Mouse (Mus musculus): ENCODE results near the gene Mthfs. TPM values are rescaled to one million over a fixed set of nuclear protein-coding genes. Genes with fewer than 3 reads are reported as not detected.

The Mthfs gene
- polyA plus RNA-seq, 1 experiment = 3.5 TPM

GRCm38 (mm10) chr9:89308357-89309194 is 98.1 kb downstream of the Mthfs start:
- no peak for TF ChIP-seq POLR2A (IDR thresholded peaks at IDR 0.05; ENCODE audit: control insufficient read depth, low read depth, low read length)
- no peak for TF ChIP-seq CTCF (IDR thresholded peaks at IDR 0.05; ENCODE audit: control insufficient read depth, insufficient read depth, insufficient replicate concordance, low read depth, low read length)
- Histone ChIP-seq H3K4me1 (ENCODE audit: control insufficient read depth, insufficient read depth, low read length) (no peaks in the 10 kb centered on the region), H3K4me3 (ENCODE audit: control insufficient read depth, low read depth, low read length) (no peak overlapping the region), H3K36me3 (ENCODE audit: control insufficient read depth, insufficient read depth, low read length) (no peaks in the 10 kb centered on the region), H3K27ac (ENCODE audit: control insufficient read depth, insufficient read depth, low read depth, low read length) (no peak overlapping the region), H3K27me3 (ENCODE audit: control insufficient read depth, insufficient read depth, low read length) (no peaks in the 10 kb centered on the region)

GRCm38 (mm10) chr9:89309195-89309535 is 98.7 kb downstream of the Mthfs start:
- H3K4me1 ChIP-seq (ENCODE audit: control insufficient read depth, insufficient read depth, low read length) = no peaks in the 10 kb centered on the region
- no peaks in the 10 kb centered on the region for H3K36me3 ChIP-seq (ENCODE audit: control insufficient read depth, insufficient read depth, low read length)
- no peak overlapping the region for H3K4me3 ChIP-seq (ENCODE audit: control insufficient read depth, low read depth, low read length)
- H3K27ac ChIP-seq (ENCODE audit: control insufficient read depth, insufficient read depth, low read depth, low read length) = no peak overlapping the region
- TF ChIP-seq POLR2A (IDR thresholded peaks at IDR 0.05; ENCODE audit: control insufficient read depth, low read depth, low read length) = no peak
- TF ChIP-seq CTCF (IDR thresholded peaks at IDR 0.05; ENCODE audit: control insufficient read depth, insufficient read depth, insufficient replicate concordance, low read depth, low read length) = no peak
- H3K27me3 ChIP-seq (ENCODE audit: control insufficient read depth, insufficient read depth, low read length) = no peaks in the 10 kb centered on the region

- H3K27me3 ChIP-seq (ENCODE audit: control insufficient read depth, insufficient read depth, low read length) = no peaks in the 10 kb centered on the region
- TF ChIP-seq CTCF (IDR thresholded peaks at IDR 0.05; ENCODE audit: control insufficient read depth, insufficient read depth, insufficient replicate concordance, low read depth, low read length) = no peak
- no peak for TF ChIP-seq POLR2A (IDR thresholded peaks at IDR 0.05; ENCODE audit: control insufficient read depth, low read depth, low read length)
- H3K27ac ChIP-seq (ENCODE audit: control insufficient read depth, insufficient read depth, low read depth, low read length) = no peak overlapping the region
- no peaks in the 10 kb centered on the region for H3K4me1 ChIP-seq (ENCODE audit: control insufficient read depth, insufficient read depth, low read length)
- H3K4me3 ChIP-seq (ENCODE audit: control insufficient read depth, low read depth, low read length) = no peak overlapping the region
- H3K36me3 ChIP-seq (ENCODE audit: control insufficient read depth, insufficient read depth, low read length) = no peaks in the 10 kb centered on the region
Observed at GRCm38 (mm10) chr9:89311649-89312048, 101.2 kb downstream of the Mthfs start.

- no peaks in the 10 kb centered on the region for H3K4me1 ChIP-seq (ENCODE audit: control insufficient read depth, insufficient read depth, low read length)
- TF ChIP-seq CTCF (IDR thresholded peaks at IDR 0.05; ENCODE audit: control insufficient read depth, insufficient read depth, insufficient replicate concordance, low read depth, low read length) (no peak), POLR2A (IDR thresholded peaks at IDR 0.05; ENCODE audit: control insufficient read depth, low read depth, low read length) (no peak)
- no peak overlapping the region for H3K4me3 ChIP-seq (ENCODE audit: control insufficient read depth, low read depth, low read length)
- no peaks in the 10 kb centered on the region for H3K36me3 ChIP-seq (ENCODE audit: control insufficient read depth, insufficient read depth, low read length)
- no peak overlapping the region for H3K27ac ChIP-seq (ENCODE audit: control insufficient read depth, insufficient read depth, low read depth, low read length)
- H3K27me3 ChIP-seq (ENCODE audit: control insufficient read depth, insufficient read depth, low read length) = no peaks in the 10 kb centered on the region
Observed at GRCm38 (mm10) chr9:89373731-89374130, 163.3 kb downstream of the Mthfs start.

GRCm38 (mm10) chr9:89374650-89375049 is 164.2 kb downstream of the Mthfs start:
- H3K36me3 ChIP-seq (ENCODE audit: control insufficient read depth, insufficient read depth, low read length) = no peaks in the 10 kb centered on the region
- no peak for TF ChIP-seq CTCF (IDR thresholded peaks at IDR 0.05; ENCODE audit: control insufficient read depth, insufficient read depth, insufficient replicate concordance, low read depth, low read length)
- no peak for TF ChIP-seq POLR2A (IDR thresholded peaks at IDR 0.05; ENCODE audit: control insufficient read depth, low read depth, low read length)
- no peak overlapping the region for H3K4me3 ChIP-seq (ENCODE audit: control insufficient read depth, low read depth, low read length)
- no peaks in the 10 kb centered on the region for H3K4me1 ChIP-seq (ENCODE audit: control insufficient read depth, insufficient read depth, low read length)
- no peak overlapping the region for H3K27ac ChIP-seq (ENCODE audit: control insufficient read depth, insufficient read depth, low read depth, low read length)
- no peaks in the 10 kb centered on the region for H3K27me3 ChIP-seq (ENCODE audit: control insufficient read depth, insufficient read depth, low read length)

GRCm38 (mm10) chr9:89403031-89403430 is 192.6 kb downstream of the Mthfs start:
- Histone ChIP-seq H3K4me1 (ENCODE audit: control insufficient read depth, insufficient read depth, low read length) (no peaks in the 10 kb centered on the region), H3K4me3 (ENCODE audit: control insufficient read depth, low read depth, low read length) (no peak overlapping the region), H3K27ac (ENCODE audit: control insufficient read depth, insufficient read depth, low read depth, low read length) (no peak overlapping the region), H3K27me3 (ENCODE audit: control insufficient read depth, insufficient read depth, low read length) (no peaks in the 10 kb centered on the region), H3K36me3 (ENCODE audit: control insufficient read depth, insufficient read depth, low read length) (no peaks in the 10 kb centered on the region)
- TF ChIP-seq CTCF (IDR thresholded peaks at IDR 0.05; ENCODE audit: control insufficient read depth, insufficient read depth, insufficient replicate concordance, low read depth, low read length) (no peak), POLR2A (IDR thresholded peaks at IDR 0.05; ENCODE audit: control insufficient read depth, low read depth, low read length) (no peak)

Other genes with a start within 250 kb of the Mthfs start
- not detected in 2 replicates for gene Trim43b, start 117.8 kb upstream of the Mthfs start, polyA plus RNA-seq (2012; rRNA removed)
- 0.25 TPM in 1 of 2 replicates, not detected in the other for gene Bcl2a1b, start 11.5 kb upstream of the Mthfs start, polyA plus RNA-seq (2012; rRNA removed)
- not detected in 2 replicates for gene Gm29094, start 11.3 kb upstream of the Mthfs start, polyA plus RNA-seq (2012; rRNA removed)

All from testis, adult 2 months (tissue).